Mouse (Mus musculus) brain, adult 2 months (tissue): ENCODE results near the gene Cmya5.
"Not testable (repeated sequence)": the region's sequence is repeated elsewhere in the genome, so short reads cannot be mapped to it uniquely, and the experiment has no call there.

ENCODE experiments used
- DNase-seq: peaks from one replicate; pipeline ENCODE4 v3.0.0; 2011; ENCODE audit warnings: low read depth, low spot score

The Cmya5 gene

GRCm38 (mm10) chr13:93122321-93122720 lies 22.2 kb downstream of the Cmya5 start:
- no peak for DNase-seq

GRCm38 (mm10) chr13:93117241-93117640 lies 27.3 kb downstream of the Cmya5 start:
- DNase-seq = no peak

DNA sequence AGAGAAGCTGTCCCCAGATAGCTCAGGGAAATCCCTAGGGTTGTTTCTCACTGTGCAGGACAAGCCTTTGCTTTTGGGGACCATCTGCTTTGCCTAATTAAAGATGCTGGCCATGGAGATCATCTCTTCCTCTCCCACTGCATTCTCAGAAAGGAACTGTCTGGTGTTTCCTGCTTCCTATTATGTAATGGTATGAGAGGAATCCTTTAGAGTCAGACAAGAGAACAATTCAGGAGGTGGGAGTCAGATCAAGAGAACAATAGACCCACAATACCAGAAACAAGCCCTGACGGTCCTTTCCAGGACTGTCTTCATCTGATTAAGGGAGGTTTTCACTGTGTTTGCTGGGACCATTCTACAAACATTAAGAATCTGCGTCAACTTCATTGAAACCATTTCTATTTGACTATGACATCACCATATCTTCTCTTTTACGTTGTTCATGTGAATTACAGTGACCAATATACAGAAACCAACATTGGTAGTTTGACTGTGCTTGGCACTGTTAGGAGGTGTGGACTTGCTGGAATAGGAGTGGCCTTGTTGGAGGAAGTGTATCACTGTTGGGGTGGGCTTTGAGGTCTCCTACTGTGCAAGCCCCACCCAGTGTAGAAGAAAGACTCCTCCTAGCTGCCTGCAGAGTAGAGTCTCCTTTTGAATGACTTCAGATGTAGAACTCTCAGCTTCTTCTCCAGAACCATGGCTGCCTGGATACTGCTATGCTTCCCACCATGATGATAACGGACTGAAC lies 42.0 kb downstream of the Cmya5 start:
- DNase-seq = no peak

DNA sequence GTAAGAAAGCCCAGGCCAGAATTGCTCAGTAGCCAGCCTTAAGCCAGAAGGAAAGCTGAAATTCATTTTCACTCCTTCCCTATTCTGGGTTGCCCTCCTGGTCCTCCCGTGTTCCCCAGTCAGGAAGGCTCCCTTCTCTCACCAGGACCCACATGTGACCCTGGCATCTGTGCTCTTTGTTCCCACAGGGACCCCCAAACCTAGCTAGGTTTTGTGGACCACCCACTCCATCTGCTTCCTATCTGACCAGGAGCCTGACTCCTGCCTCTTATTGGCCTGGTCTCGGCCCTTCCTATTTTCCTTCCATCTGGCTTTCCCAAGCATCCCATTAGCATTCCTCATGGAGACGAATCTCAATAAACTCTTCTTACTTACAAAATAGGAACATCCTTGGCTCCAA lies 45.9 kb downstream of the Cmya5 start:
- DNase-seq = no peak

DNA sequence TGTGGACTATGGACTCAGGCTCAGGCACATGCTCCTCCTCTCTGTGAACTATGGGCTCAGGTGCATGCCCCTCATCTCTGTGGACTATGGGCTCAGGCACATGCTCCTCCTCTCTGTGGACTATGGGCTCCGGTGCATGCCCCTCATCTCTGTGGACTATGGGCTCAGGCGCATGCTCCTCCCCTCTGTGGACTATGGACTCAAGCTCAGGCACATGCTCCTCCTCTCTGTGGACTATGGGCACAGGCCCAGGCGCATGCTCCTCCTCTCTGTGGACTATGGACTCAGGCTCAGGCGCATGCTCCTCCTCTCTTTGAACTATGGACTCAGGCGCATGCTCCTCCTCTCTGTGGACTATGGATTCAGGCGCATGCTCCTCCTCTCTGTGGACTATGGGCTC lies 47.9 kb downstream of the Cmya5 start:
- DNase-seq = no peak

- DNase-seq = no peak
Observed at GRCm38 (mm10) chr13:93095097-93095791, 49.3 kb downstream of the Cmya5 start.

- DNase-seq = peak; percentile 77
Observed at GRCm38 (mm10) chr13:93094204-93094935, 50.2 kb downstream of the Cmya5 start.

- no peak for DNase-seq
Observed at GRCm38 (mm10) chr13:93093697-93094096, 50.8 kb downstream of the Cmya5 start.

- no peak for DNase-seq
Observed at GRCm38 (mm10) chr13:93092916-93093429, 51.6 kb downstream of the Cmya5 start.

DNA sequence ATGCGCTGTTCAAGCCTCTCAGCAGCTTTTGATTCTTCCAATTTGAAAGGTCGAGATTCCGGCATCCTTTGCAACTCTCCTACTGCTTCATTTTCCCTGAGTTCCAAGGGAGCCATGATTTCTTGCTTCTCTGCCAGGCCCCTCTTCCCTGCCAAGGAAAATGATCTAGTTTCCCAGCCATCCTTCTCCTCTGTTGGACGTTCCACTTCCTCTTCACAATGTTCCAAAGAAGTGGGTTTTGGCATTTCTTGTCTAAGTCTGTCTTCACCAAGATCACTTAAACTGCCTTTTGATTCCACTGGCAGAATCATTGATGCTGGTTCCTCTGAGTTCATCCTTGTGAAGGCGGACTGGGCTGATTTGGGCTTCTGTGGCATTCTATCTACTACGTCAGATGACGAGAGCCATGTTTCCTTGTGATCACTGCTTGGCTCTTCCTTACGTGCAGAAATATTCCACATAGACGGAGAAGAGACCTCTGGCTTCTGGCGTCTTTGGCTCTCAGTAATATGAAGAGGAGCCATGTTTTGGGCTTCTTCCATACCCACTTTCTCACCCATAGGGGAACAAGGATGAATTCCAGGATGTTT lies 52.6 kb downstream of the Cmya5 start:
- peak; percentile 69 for DNase-seq

- no peak for DNase-seq
Observed at GRCm38 (mm10) chr13:93091176-93091575, 53.3 kb downstream of the Cmya5 start.

- DNase-seq = peak; percentile 43
Observed at GRCm38 (mm10) chr13:93089481-93089880, 55.0 kb downstream of the Cmya5 start.

DNA sequence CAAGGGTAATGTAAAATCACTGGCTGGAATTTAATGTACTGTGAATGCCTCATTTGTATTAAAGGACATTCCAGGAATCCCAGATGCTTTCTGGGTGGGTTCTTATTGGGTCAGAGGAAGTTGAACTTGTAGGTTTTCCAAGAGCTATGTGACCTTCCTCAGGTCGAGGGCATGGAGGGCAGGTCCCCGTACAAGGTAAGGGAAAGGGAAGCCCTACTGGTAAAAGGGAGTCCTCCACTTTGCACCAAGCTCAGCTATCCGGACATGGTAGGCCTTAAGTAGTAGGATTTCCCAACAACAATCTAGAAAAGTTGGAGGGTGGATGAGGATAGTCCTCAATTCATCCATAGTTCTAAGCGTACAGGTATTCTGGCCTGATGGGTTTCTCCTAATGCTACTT lies 58.8 kb downstream of the Cmya5 start:
- DNase-seq = no peak

DNA sequence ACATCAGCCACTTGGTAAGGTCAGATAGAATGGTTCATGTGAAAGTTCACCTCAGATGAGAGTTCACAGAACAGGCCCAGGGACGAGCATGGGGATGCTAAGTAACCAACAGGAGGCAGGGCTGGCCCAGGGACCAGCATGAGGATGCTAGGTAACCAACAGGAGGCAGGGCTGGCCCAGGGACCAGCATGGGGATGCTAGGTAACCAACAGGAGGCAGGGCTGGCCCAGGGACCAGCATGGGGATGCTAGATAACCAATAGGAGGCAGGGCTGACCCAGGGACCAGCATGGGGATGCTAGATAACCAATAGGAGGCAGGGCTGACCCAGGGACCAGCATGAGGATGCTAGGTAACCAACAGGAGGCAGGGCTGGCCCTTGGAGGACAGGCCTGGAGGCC lies 62.2 kb downstream of the Cmya5 start:
- not testable (repeated sequence) for DNase-seq

DNA sequence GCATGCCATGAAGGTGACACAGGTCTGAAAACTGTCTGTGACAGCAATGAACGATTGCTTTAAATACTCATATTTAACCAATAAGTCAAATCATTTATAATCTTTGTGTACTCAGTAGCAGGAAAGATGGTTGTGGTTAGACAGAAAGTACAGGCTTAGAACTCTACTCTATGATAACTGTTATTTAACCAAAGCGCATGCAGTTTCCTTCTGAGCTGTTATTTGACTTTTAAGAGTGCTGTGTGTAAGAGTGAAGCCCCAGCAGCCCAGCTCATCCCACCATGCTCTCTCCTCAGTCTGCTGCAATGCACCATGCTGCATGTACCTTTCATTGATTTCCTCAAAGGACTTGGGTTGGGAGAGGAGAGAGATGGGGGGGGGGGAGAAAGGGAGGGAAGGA lies 63.7 kb downstream of the Cmya5 start:
- DNase-seq = no peak

DNA sequence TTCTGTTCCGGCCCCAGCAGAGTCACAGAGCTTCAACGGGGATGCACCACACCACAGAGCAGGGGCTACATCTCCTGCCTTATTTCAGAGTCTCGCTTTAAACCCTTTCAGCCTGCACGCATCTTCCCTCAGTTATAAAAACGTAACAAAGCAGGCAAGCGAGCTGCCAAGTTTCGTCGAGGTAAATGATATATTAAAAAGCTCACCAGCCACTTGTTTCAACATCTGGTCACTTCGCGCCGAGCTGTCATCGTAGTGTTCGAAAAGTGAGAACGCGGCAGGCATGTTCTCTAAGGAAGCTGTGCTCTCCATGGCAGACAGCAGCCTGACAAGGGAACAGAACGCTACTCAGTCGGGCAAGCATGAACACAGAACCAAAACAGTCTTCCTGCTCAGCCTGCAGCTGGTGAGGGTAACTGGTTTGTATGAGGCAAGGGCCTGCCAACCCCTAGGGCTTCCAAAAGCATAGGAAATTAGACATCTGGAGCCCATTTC lies 70.3 kb downstream of the Cmya5 start:
- DNase-seq = peak; percentile 64

GRCm38 (mm10) chr13:93073595-93073994 lies 70.9 kb downstream of the Cmya5 start:
- peak; percentile 87 for DNase-seq

GRCm38 (mm10) chr13:93072871-93073411 lies 71.6 kb downstream of the Cmya5 start:
- DNase-seq = peak; percentile 53

- DNase-seq = no peak
Observed at GRCm38 (mm10) chr13:93070406-93070805, 74.1 kb downstream of the Cmya5 start.

- peak; percentile 36 for DNase-seq
Observed at GRCm38 (mm10) chr13:93069481-93069880, 75.0 kb downstream of the Cmya5 start.

GRCm38 (mm10) chr13:93068353-93068752 lies 76.2 kb downstream of the Cmya5 start:
- peak; percentile 67 for DNase-seq
